Mouse (Mus musculus) midbrain, embryonic 12.5 days (tissue): ENCODE data around the gene Nlgn2. TPM values are rescaled to one million over a fixed set of nuclear protein-coding genes. Genes with fewer than 3 reads are reported as not detected.
A peak's percentile ranks its signal among the peaks of the same experiment; 100 is the strongest.

Source experiments
- ATAC-seq: fragments of 200-750 bp; cut with Nextera tagmentation; 2 replicates; pipeline ENCODE4 v1.8.0; 2017; ENCODE audit warnings: low read depth, moderate TSS enrichment, moderate library complexity; ENCODE audit not compliant: low FRiP score
- H3K27ac ChIP-seq: fragments of 300-500 bp; sonication (generic); replicated peaks from 2 replicates; pipeline ENCODE4 v1.5.1; 2016; ENCODE audit warnings: mild to moderate bottlenecking
- H3K27me3 ChIP-seq: fragments of 300-500 bp; sonication (generic); 2 replicates; pipeline ENCODE4 v1.6.1; 2016; ENCODE audit warnings: mild to moderate bottlenecking
- H3K36me3 ChIP-seq: fragments of 300-500 bp; sonication (generic); 2 replicates; pipeline ENCODE4 v1.6.1; 2016
- H3K4me1 ChIP-seq: fragments of 300-500 bp; sonication (generic); 2 replicates; pipeline ENCODE4 v1.6.1; 2016
- H3K4me2 ChIP-seq: fragments of 300-500 bp; sonication (generic); replicated peaks from 2 replicates; pipeline ENCODE4 v1.6.1; 2016; ENCODE audit warnings: mild to moderate bottlenecking, moderate library complexity
- H3K4me3 ChIP-seq: fragments of 300-500 bp; sonication (generic); 2 replicates; pipeline ENCODE4 v1.5.1; 2016; ENCODE audit warnings: mild to moderate bottlenecking
- H3K9ac ChIP-seq: fragments of 300-500 bp; sonication (generic); replicated peaks from 2 replicates; pipeline ENCODE4 v1.6.1; 2016; ENCODE audit warnings: mild to moderate bottlenecking, moderate library complexity
- H3K9me3 ChIP-seq: fragments of 300-500 bp; sonication (generic); 2 replicates; pipeline ENCODE4 v1.6.1; 2016; ENCODE audit warnings: mild to moderate bottlenecking
- WGBS: fragments of 180-500 bp; shearing (Covaris S2); methylation state at CpG from one replicate; pipeline ENCODE4 v1.1.7; 2016; 5-methylcytosine and 5-hydroxymethylcytosine counted together
- polyA plus RNA-seq: library from polyadenylated mRNA; unstranded; fragments of >200 nt; fragmentation: Nextera tagmentation; extraction: Ambion mirVana; gene quantifications from 2 replicates; pipeline ENCODE4 v1.2.1, GENCODE M21; 2016

The Nlgn2 gene
- polyA plus RNA-seq, 1 experiment from 2014 or later: 14.2 TPM

DNA sequence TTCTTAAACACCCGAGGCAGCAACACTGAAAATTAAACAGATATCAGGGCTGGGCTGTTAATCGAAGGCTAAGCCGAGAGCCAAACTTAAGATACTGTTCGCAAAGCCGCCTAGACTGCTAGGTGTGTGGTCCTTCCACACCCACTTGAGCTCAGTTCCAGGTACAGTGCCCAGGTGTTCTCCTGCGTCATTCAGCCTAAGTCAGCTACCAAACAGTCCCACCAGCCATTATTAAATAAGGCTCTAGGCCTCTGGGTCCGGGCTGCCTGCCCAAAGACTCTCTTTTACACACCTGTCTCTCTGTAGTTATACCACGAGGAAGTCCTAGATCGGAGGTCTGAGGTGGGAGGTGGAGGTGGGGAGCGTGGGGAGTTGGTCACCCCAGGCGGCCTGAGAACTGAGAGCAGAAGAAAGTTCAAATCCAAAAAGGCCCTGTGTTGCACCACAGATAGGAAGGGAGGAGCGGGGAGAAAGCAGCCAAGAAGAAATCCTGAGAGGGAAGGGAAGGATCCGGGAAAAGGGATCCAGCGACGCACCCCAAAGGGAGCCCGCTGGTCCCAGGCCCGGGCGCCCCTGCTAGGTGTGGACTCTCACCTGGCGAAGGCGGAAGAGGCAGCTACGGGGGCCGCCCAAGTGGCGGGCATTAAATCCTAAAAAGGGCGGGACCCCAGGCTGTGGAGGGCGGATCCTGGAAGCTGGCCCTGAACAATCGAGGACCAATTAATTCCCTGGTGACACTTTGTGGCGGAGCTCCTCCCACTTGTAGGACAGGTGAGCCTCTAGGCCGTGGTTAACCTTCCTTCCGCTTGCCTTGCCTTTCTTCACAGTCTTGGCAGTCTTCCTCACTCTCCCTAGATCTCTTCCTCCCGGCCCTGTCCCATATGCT, 20.8 kb upstream of the Nlgn2 start, which contains the start of gene Tnk1:
Gene Tnk1 (minus strand): TSS at position 618 of the 886 bp plus-strand sequence.
- no peak for ATAC-seq
- no peak within 1 kb of the TSS for H3K4me2 ChIP-seq
- H3K27me3 ChIP-seq: peaks cover 31% of the 10 kb centered on the region
- no peaks in the 10 kb centered on the region for H3K36me3 ChIP-seq
- H3K27ac ChIP-seq: no peak within 1 kb of the TSS
- WGBS: 23% methylated on average over 30 of the region's 30 CpGs
- H3K9me3 ChIP-seq: no peaks in the 10 kb centered on the region
- H3K4me1 ChIP-seq: 0 out of 2 replicates have a peak, but pooled peaks cover 2% of the 10 kb centered on the region
- no peak within 1 kb of the TSS for H3K9ac ChIP-seq
- H3K4me3 ChIP-seq: no peak within 1 kb of the TSS

DNA sequence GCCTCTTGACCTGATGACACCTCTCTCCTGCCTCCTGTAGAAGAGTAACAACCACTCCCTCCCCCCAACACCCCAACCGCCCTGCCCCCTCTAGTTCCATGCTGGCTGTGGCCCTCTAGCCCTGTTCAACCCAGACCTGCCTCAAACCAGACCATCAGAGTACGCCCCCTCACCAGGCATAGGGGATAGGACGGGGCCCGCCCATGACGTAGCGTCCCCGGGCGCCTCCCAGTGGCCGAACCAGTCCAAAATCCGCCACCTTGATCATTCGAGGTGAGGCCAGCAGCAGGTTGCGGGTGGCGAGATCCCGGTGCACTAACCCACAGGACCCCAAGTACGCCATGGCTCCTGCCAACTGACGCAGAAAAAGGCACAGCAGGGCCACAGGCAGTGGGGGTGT, 17.8 kb upstream of the Nlgn2 start:
- Histone ChIP-seq H3K27ac (no peak overlapping the region), H3K36me3 (peaks cover 19% of the 10 kb centered on the region), H3K9ac (no peak overlapping the region), H3K9me3 (no peaks in the 10 kb centered on the region), H3K4me3 (0 out of 2 replicates have a peak overlapping the region, but pooled peaks have one; percentile 5), H3K27me3 (peaks cover 31% of the 10 kb centered on the region), H3K4me1 (0 out of 2 replicates have a peak, but pooled peaks cover 5% of the 10 kb centered on the region), H3K4me2 (no peak overlapping the region)
- ATAC-seq: peak; percentile 78
- WGBS: 16% methylated on average over 16 of the region's 16 CpGs

DNA sequence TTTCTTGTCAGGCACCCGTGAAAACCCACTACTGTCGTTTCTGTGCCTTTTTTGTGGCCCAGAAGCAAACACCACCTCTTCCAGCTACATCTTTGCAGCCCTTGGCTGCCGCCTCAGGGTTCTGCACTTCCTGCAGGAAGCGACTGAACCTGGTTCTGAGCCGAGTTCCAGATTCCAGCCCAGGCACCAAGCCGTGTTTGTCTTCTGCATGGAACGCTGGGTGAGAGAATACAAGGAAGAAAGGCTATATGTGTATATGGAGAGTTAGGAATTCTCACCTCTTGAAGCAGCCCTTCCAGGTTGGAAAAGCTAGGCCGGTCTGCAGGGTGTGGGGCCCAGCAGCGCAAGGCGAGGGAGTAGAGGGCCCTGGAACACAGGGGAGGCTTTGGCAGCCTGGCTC, 17.1 kb upstream of the Nlgn2 start:
- no peak for ATAC-seq
- Histone ChIP-seq H3K4me2 (no peak overlapping the region), H3K4me1 (0 out of 2 replicates have a peak, but pooled peaks cover 7% of the 10 kb centered on the region), H3K27me3 (peaks cover 27% of the 10 kb centered on the region), H3K36me3 (peaks cover 26% of the 10 kb centered on the region), H3K9me3 (no peaks in the 10 kb centered on the region), H3K9ac (no peak overlapping the region), H3K4me3 (no peak overlapping the region), H3K27ac (0 out of 2 replicates have a peak overlapping the region, but pooled peaks have one; percentile 35)
- 87% methylated on average over 10 of the region's 10 CpGs for WGBS

DNA sequence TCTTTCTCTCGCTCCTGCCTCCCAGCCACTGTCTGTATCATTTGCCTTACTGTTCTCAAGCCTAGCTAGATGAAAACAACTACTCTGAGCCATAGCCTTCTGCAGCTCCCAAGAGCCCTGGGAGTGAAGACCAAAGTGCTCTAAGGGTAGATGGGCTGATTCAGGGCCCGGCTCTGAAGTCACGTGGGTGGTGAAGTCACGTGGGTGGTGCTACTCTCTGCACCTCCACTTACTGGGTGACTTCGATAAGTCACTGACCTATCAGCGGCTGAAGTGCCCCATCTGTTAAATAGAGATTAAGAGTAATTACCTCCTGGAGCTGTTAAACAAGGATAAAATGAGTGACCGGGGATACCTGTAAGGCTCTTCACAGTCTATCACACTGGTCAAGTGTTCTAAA, 16.4 kb upstream of the Nlgn2 start:
- Histone ChIP-seq H3K9me3 (no peaks in the 10 kb centered on the region), H3K36me3 (peaks cover 33% of the 10 kb centered on the region), H3K4me1 (0 out of 2 replicates have a peak, but pooled peaks cover 7% of the 10 kb centered on the region), H3K4me2 (no peak overlapping the region), H3K4me3 (no peak overlapping the region), H3K9ac (no peak overlapping the region), H3K27ac (0 out of 2 replicates have a peak overlapping the region, but pooled peaks have one; percentile 2), H3K27me3 (peaks cover 20% of the 10 kb centered on the region)
- 80% methylated on average over 7 of the region's 7 CpGs for WGBS
- no peak for ATAC-seq

DNA sequence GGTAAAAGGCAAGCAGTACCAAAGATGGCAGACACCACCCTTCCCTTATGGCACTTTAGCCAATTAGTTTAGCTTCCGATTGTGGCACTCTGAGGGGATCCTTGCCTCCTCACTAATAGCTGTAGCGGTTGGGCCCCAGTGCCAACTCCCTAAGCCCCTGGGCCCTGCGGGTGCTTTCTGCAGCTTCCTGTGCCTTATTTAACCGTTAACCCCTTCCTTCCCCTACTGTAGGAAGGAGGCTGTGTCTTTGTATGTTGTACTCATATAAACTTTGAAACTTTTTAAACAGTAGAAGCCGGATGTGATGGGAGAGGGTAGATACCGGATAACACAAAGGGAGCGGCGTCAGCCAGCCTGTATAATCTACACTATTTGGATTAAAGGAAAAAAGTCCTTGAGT, 13.2 kb upstream of the Nlgn2 start:
- 81% methylated on average over 8 of the region's 8 CpGs for WGBS
- no peak overlapping the region for H3K4me3 ChIP-seq
- H3K36me3 ChIP-seq: peaks cover 46% of the 10 kb centered on the region
- H3K9me3 ChIP-seq: no peaks in the 10 kb centered on the region
- no peak for ATAC-seq
- H3K9ac ChIP-seq: no peak overlapping the region
- H3K4me1 ChIP-seq: peaks cover 25% of the 10 kb centered on the region
- H3K4me2 ChIP-seq: no peak overlapping the region
- H3K27me3 ChIP-seq: 0 out of 2 replicates have a peak, but pooled peaks cover 3% of the 10 kb centered on the region
- H3K27ac ChIP-seq: no peak overlapping the region

DNA sequence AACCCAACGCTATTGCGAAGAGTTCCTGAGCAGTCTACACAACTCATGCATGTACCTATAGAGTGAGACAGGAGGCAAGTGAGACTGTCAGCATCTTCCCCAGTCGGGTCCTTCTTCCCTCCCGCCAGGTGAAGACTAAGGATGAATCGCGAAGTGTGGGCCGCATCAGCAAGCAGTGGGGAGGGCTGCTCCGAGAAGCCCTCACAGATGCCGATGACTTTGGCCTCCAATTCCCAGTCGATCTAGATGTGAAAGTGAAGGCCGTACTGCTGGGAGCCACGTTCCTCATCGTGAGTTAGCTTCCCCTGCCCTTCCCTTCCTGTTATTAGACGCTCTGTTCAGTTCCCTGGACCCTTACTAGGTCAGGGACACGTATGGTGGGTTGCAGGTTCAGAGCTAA, 12.3 kb upstream of the Nlgn2 start:
- H3K27ac ChIP-seq: no peak overlapping the region
- WGBS: 96% methylated on average over 15 of the region's 15 CpGs

DNA sequence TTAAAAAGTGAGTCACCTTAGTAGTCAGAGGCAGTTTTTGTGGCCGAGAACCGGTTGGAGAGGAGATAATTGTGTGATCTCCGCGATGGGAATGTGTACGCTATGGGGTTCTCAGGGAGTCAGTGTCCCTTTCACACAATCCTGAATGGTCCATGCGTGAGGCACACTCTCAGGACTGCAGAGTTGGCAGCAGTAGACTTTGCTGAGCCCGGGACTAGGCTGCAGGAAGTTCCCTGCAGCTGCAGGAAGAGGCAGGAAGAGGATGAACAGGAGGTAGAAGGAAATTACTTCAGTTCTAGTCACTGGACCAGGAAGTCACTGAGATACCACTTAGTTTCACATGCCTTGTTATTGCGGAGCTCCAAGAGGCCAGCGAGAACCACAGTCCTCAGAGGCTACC, 11.5 kb upstream of the Nlgn2 start:
- no peak overlapping the region for H3K9ac ChIP-seq
- no peak overlapping the region for H3K4me3 ChIP-seq
- H3K9me3 ChIP-seq: no peaks in the 10 kb centered on the region
- H3K4me2 ChIP-seq: no peak overlapping the region
- H3K27me3 ChIP-seq: no peaks in the 10 kb centered on the region
- WGBS: 93% methylated on average over 9 of the region's 9 CpGs
- no peak overlapping the region for H3K27ac ChIP-seq
- ATAC-seq: no peak
- H3K4me1 ChIP-seq: peaks cover 32% of the 10 kb centered on the region
- H3K36me3 ChIP-seq: peaks cover 46% of the 10 kb centered on the region

More for the DNA sequence above, 12.3 kb upstream of the Nlgn2 start:
- H3K4me3 ChIP-seq: no peak overlapping the region
- ATAC-seq: no peak
- H3K4me1 ChIP-seq: peaks cover 32% of the 10 kb centered on the region
- peaks cover 46% of the 10 kb centered on the region for H3K36me3 ChIP-seq
- H3K9me3 ChIP-seq: no peaks in the 10 kb centered on the region
- no peak overlapping the region for H3K9ac ChIP-seq
- no peak overlapping the region for H3K4me2 ChIP-seq
- no peaks in the 10 kb centered on the region for H3K27me3 ChIP-seq

DNA sequence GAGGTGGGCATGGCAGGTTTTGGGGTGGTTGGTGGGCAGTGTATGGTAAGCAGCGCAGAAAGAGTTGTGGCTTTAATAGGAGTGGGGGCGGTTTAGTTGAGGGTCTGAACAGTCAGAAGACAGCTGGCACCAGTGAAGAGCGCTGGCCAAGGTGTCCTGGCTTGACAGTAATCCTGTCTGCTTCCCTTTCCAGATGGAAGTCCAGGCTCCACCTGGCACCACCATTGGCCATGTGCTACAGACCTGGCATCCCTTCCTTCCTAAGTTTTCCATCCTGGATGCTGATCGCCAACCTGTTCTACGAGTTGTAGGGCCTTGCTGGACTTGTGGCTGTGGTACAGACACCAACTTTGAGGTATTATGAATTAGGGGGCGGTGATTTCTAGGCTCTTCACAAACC, 10.4 kb upstream of the Nlgn2 start:
- Histone ChIP-seq H3K9ac (0 out of 2 replicates have a peak overlapping the region, but pooled peaks have one; percentile 84), H3K27ac (0 out of 2 replicates have a peak overlapping the region, but pooled peaks have one; percentile 1)
- WGBS: 95% methylated on average over 6 of the region's 6 CpGs

DNA sequence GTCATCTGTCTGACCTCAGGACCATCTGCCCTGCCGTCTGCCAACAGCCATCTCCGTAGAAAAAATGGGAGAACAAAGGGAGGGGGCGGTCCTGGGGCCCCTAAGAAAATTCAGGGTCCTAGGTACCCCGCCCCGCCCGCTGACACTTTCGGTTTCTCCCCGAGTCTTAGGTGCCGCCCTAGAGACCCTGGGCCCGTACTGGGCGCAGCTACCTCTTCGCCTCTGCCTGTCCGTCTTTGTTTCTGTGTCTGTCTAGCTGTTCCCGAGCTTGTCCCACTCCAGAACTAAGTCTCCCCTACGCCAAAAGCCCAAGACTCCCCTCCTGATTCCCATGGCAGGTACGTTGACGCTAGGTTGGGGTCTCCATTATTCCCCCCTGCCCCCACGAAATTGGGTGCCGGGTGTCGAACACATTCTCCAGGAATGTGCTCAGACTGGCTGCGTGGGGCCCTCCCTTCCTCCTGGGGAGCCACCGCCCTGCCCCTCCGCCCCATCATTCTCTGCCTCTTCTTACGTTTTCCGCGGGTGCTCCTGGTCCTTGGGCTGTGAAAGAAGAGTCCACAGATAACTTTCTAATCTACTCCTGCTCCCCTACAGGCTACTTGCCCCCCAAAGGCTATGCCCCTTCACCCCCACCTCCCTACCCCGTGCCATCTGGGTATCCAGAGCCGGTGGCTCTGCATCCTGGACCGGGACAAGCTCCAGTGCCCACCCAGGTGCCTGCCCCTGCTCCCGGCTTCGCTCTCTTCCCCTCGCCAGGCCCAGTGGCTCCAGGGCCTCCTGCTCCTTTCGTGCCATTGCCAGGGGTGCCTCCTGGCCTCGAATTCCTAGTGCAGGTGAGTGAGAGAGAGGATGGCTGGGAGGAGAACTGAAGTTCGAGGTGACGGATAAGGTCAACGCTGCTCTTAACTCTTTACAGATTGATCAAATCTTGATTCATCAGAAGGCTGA, 9.4 kb upstream of the Nlgn2 start:
- Histone ChIP-seq H3K4me2 (peak overlapping the region; percentile 70), H3K27ac (peak overlapping the region; percentile 95), H3K27me3 (no peaks in the 10 kb centered on the region), H3K4me1 (peaks cover 32% of the 10 kb centered on the region), H3K9ac (peak overlapping the region; percentile 84), H3K4me3 (peak overlapping the region; percentile 75), H3K9me3 (no peaks in the 10 kb centered on the region), H3K36me3 (peaks cover 43% of the 10 kb centered on the region)
- ATAC-seq: peak; percentile 35
- 13% methylated on average over 36 of the region's 37 CpGs for WGBS

More for the DNA sequence above, 10.4 kb upstream of the Nlgn2 start:
- Histone ChIP-seq H3K9me3 (no peaks in the 10 kb centered on the region), H3K4me1 (peaks cover 32% of the 10 kb centered on the region), H3K36me3 (peaks cover 46% of the 10 kb centered on the region), H3K27me3 (no peaks in the 10 kb centered on the region), H3K4me3 (peak overlapping the region; percentile 75; the same call in 1 of the 2 replicates), H3K4me2 (peak overlapping the region; percentile 70)
- ATAC-seq: no peak

DNA sequence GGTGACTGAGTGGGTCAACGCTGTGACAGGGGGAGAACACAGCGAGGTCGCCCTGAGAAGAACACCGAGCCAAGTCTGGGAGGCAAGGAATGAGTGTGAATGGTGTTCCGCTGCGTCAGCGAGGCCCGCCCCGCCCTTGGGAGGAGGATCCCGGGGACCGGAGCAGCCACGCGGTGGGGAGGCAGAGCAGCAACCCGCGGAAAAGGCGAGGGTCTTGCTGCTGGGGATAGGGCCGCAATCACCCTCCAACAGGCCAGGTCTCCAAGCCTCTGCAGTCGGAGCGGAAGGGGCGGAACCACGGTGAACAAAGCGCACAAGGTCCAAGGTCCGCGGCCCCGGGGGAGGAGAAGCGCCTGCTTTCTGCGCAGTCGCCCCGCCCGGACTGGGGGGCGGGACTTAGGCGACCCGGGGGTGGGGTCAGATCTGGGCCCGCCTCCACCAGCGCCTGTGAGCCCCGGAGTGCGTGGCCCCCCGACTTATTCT, 8.7 kb upstream of the Nlgn2 start, which contains the start of gene Plscr3:
Gene Plscr3 (plus strand): TSS at position 179 of the 483 bp plus-strand sequence.
- Histone ChIP-seq H3K9me3 (no peaks in the 10 kb centered on the region), H3K9ac (peak within 1 kb of the TSS; percentile 84), H3K4me2 (peak within 1 kb of the TSS; percentile 70), H3K36me3 (peaks cover 35% of the 10 kb centered on the region), H3K27me3 (no peaks in the 10 kb centered on the region), H3K27ac (peak within 1 kb of the TSS; percentile 95), H3K4me3 (peak within 1 kb of the TSS; percentile 75), H3K4me1 (peaks cover 32% of the 10 kb centered on the region)
- 1% methylated on average over 33 of the region's 38 CpGs for WGBS
- peak; percentile 94 for ATAC-seq

DNA sequence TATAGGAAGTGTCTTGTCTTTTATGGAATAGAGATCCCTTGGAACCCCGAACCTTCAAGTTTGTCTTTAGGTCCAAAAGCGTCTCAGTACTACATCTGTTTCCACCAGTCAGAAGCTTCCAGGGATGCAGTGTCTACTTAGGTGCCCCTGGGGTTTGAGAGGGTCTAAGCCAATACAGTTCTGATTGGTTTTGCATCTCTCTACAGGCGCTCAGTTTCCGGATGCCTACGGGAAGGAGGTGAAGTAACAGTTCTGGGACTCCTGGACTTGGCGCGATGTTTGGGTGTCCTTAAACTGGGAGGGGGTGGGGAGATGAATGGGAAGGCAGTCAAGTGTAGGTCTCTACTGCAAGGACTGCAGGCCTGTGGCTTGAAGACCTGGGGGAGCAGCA, 1.1 kb upstream of the Nlgn2 start:
- no peaks in the 10 kb centered on the region for H3K9me3 ChIP-seq
- peak overlapping the region; percentile 82 for H3K4me3 ChIP-seq
- 0% methylated on average over 7 of the region's 7 CpGs for WGBS
- peaks cover 40% of the 10 kb centered on the region for H3K4me1 ChIP-seq
- H3K36me3 ChIP-seq: peaks cover 3% of the 10 kb centered on the region
- peak; percentile 3; the same call in 1 of the 2 replicates for ATAC-seq
- peaks cover 3% of the 10 kb centered on the region for H3K27me3 ChIP-seq
- H3K4me2 ChIP-seq: peak overlapping the region; percentile 96
- H3K27ac ChIP-seq: peak overlapping the region; percentile 93
- peak overlapping the region; percentile 60 for H3K9ac ChIP-seq
